Mouse (Mus musculus) B cell, adult 62 days (primary cell): Measurements from ENCODE around the gene Dyx1c1. TPM values are rescaled to one million over a fixed set of nuclear protein-coding genes. Genes with fewer than 3 reads are reported as not detected.

ENCODE experiments used
- total RNA-seq: library from RNA; stranded (reverse); gene quantifications from 4 replicates; pipeline ENCODE4 v1.2.4, GENCODE M21; 2023

The Dyx1c1 gene
- 0.60 TPM in 3 of 4 replicates, not detected in the other for total RNA-seq

GRCm38 (mm10) chr9:72958521-72959450 is at the start of gene Dyx1c1, which contains the start of gene Gm44503:
TSS of gene Dyx1c1 (plus strand) at chr9:72958785.
TSS of gene Gm44503 (plus strand) at chr9:72958852.

GRCm38 (mm10) chr9:72925021-72925934 is 33.3 kb upstream of the Dyx1c1 start, which contains the start of gene Pygo1:
TSS of gene Pygo1 (plus strand) at chr9:72925645.

GRCm38 (mm10) chr9:72985250-72986220 is 26.9 kb downstream of the Dyx1c1 start, which contains the start of the genes Ccpg1os and Ccpg1:
TSS of gene Ccpg1os (minus strand) at chr9:72985382.
TSS of gene Ccpg1 (plus strand) at chr9:72985429.

Other genes starting within 250 kb of the Dyx1c1 start
- gene Prtg, start 151.9 kb upstream of the Dyx1c1 start, total RNA-seq = 0.16 to 0.40 TPM (median 0.23 TPM) in 4 replicates
- gene Pygo1, start 33.1 kb upstream of the Dyx1c1 start, total RNA-seq = not detected in 4 replicates
- 0.30 to 0.50 TPM in 2 of 4 replicates, not detected in the others for gene Gm44503, start 67 bp downstream of the Dyx1c1 start, total RNA-seq
- gene Ccpg1os, start 26.6 kb downstream of the Dyx1c1 start, total RNA-seq = 1.8 to 3.5 TPM (median 2.9 TPM) in 4 replicates
- 41.6 to 48.8 TPM (median 44.2 TPM) in 4 replicates for gene Ccpg1, start 26.6 kb downstream of the Dyx1c1 start, total RNA-seq
- gene Pigb, start 81.6 kb downstream of the Dyx1c1 start, total RNA-seq = 10.4 to 14.2 TPM (median 13.9 TPM) in 4 replicates
- gene Rab27a, start 86.1 kb downstream of the Dyx1c1 start, total RNA-seq = 12.1 to 18.3 TPM (median 15.5 TPM) in 4 replicates
- gene Khdc3, start 143.1 kb downstream of the Dyx1c1 start, total RNA-seq = 1.1 to 1.7 TPM in 2 of 4 replicates, not detected in the others
- not detected in 4 replicates for gene Gm20509, start 143.7 kb downstream of the Dyx1c1 start, total RNA-seq
- gene Rsl24d1, start 154.6 kb downstream of the Dyx1c1 start, total RNA-seq = 55.4 to 73.5 TPM (median 58.6 TPM) in 4 replicates